Mouse (Mus musculus) heart, adult 9 months (tissue): ENCODE measurements around the gene Mepe.

Experiments
- DNase-seq, 2 experiments: peaks; one replicate each; pipeline ENCODE4 v3.0.0; 2022; ENCODE audit warnings: low spot score in 2 of 2

The Mepe gene

DNA sequence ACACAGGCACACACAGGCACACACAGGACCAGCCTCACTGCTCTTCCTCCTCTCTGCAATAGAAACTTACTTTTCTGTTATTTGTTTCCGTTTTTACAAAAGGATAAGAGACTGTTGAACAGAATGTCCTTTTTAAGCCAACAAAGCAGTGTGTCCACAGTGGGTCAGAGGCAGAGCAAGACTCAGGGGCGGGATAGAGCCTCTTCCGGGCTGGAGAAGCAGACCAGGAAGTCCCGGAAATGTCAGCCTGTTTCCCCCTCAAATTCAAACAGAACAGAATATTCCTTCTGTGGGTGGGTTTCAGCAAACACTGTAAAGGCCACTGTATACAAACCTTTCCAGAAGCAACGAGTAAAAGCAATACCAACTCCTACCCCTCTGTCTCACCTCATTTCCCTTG lies 26.7 kb downstream of the Mepe start:
- no peak for DNase-seq

DNA sequence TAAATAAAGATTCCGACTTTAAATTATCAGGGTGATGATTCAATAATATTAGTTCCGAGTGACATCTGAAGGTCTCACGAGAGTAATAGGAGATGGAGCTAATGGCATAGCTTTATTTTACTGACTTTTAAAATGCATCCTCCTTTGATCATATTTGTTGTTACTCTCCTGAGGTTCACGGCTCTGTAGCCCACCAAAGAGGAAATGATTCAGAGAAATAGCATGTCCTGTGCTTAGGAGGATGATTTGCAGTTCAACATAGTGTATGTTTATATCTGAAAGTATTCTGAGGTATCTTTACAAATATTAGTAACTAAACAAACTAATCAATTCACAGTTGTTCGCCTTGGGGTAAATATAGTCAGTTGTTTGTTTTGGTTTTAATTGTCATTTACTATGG lies 32.4 kb downstream of the Mepe start:
- no peak for DNase-seq

DNA sequence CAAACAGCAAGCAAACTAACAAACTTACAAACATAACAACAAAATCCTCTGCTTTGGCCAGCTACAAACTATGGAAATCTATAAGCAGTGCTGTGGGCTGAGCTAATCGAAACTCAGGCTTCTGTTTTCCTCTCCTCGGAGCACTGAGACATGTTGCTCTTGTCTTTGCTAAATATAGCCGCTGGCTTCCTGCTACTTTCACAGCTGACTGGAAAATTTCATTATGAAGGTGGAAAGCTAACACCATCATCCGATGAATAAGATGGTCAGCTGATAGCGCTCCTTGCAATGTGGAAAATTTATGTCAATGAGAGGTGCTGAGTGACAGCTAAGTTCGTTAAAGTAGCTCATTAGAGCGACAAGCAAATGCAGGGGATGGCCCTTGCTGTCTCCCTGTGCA lies 33.5 kb downstream of the Mepe start:
- DNase-seq = peak in 1 of 2 experiments; percentile 11

DNA sequence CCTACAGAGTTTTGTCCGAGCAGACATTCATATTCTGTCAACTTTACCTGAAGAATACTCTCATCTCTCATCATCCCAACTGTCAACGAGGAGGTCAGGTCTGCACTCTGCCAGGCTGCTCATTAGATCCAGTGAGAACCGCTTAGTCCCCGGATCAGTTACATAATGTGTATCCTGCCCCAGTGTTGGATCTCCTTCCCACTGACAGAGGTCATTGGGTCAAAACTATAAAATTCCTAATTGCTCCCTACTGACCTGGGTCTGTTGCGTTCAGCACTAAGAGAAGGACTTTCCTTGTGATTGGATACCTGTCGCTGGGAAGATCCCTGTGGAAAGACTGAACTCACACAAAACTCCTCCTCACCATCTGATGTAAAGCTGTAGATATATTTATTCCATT lies 34.1 kb downstream of the Mepe start:
- no peak for DNase-seq

DNA sequence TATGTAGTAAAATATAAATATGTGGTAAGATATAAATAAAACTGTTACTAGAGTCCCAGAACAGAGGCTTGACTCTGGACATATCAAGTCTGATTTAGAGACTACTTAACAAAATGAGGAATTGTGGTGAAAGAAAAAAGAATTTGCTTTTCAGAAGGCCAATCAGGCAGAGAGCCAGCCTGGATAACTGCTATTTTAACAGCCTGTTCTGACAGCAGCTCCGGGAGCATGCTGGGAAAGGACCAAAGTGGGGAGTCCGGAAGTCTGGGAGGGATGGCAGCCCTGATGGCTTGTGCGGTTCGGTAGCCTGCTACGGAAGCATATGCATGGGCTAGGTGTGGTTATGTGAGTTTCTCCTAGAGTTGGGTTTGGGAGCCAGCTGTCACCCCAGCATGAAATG lies 45.5 kb downstream of the Mepe start:
- DNase-seq = no peak

DNA sequence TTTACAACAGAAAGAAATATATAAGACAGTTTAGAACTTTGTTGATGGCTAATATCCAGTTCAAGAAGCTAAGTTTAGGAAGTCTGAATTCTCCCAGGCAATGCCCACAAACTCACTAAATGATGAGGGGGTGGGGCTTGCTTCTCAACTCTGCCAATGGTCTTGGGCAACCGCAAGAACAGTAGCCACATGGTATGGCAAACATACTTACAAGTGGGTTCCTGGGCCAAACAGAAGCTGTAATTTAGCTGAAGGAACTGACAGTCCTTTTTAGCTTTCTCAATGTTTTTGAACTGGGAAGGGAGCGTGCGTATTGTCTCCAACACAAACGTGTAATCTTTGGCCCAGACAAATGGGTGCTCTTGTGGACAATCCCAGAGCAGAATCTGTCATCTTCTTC lies 46.2 kb downstream of the Mepe start:
- no peak for DNase-seq

DNA sequence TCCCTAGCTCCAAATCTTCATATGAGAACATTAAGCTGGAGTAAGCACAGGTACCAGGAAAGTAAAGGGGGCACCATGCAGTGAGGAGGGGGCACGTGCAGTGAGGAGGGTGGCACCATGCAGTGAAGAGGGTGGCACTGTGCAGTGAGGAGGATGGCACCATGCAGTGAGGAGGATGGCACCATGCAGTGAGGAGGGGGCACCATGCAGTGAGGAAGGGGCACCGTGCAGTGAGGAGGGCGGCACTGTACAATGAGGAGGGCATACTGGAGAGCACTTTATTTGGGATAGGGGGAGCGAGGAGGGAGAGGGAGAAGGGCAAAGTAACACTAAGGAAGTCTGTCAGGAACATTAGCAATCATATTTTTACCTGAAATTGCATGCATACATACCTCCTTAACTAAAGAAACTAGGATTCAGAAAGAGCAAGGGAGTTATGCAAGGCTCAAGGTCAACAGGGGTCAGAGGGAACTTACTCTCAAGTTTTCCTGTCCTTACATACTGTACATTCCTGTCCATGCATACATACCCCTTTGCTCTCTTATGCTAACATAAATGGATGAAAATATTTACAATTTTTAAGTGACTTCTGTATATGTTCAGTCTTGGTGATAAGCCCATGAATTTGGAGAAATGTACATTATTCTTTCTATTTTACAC lies 48.6 kb downstream of the Mepe start:
- DNase-seq = no peak

DNA sequence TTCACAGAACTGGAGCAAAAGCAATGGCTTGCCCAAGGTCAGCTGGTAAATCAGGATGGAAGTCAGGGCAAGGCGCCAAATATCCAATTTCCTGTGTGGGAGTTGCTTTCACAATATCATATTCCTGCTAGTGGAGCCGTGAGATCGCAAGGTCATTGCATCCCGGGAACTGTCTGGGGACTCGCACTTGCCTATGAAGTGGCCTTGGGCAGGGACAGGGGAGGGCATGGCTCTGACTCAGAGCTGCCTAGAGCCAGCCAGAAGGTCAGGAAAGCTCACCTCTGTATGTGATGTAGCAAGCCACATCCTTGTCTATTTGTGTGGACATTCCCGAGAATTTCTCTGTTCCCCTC lies 49.2 kb downstream of the Mepe start:
- DNase-seq = peak; percentile 29 to 51

DNA sequence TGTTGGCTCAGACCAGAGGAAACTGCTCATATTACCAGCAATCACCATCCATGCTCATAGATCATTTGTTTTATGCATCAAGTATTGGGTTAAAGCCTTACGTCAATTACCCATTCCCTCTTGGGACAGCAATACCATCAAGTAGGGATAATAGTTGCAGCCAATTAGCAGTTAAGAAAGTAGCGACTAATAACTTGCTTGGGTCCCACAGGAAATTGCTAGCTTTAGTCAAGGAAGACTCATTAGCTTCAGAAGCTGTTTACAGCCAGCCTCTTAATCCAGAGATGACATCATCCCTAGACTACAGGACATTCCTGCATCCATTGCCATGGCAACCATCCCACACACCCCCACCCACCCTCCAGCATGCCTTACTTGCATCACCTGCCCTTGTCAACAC lies 50.0 kb downstream of the Mepe start:
- no peak for DNase-seq

DNA sequence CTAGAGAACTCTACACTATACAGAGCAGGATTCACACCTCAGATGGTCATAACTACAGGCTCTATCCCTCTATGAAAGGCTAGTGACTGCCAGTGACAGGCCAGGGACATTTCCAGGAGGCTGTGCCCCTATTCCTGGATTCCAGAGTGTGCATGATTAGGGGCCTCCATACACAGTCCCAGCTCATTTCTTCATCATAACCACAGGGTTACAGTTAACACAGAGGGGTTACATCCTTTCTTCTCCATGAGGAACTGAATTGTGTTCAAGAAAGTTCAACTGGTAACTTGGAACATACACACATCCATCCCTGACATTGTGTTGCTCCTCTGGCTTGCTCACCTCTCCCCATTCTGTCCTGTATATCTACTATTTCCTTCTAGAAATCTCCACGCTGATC lies 51.8 kb downstream of the Mepe start:
- DNase-seq = no peak

DNA sequence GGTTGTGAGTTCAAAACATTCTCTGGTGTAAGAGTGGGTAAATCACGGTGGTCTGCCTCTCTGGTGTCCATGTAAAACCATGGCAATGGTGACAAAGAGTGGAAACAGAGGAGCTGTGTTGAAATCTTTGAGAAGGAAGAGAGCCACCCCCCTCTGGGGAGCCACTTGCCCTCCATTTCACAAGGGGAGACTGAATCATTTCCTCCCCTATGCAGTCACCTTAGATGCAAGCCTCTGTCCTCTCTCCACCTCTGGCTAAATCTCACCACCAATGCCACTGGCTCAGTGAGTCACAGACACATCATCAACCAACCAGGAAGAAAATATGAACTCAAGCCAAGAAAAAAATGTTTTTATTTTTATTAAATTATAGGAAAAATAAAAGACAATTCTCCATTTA lies 55.4 kb downstream of the Mepe start:
- no peak for DNase-seq

DNA sequence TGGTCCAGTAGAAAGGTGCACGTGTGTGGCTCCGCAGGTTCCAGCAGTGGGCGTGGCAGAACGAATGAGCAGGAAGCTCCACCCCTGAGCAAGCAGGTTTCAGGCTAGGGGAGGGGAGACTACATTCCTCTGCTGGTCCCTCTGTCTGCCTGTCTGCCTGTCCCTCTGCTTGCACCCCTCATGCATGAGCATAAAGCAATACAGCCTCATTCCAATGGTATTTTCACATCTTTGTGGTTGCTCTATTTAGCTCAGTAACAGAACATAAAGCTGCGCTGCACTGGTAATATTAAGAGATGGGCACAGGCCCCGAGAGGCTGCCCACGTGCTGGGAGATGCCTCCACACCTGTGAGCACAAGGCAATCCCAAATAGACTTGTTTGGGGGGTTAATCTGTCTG lies 56.5 kb downstream of the Mepe start:
- no peak for DNase-seq

DNA sequence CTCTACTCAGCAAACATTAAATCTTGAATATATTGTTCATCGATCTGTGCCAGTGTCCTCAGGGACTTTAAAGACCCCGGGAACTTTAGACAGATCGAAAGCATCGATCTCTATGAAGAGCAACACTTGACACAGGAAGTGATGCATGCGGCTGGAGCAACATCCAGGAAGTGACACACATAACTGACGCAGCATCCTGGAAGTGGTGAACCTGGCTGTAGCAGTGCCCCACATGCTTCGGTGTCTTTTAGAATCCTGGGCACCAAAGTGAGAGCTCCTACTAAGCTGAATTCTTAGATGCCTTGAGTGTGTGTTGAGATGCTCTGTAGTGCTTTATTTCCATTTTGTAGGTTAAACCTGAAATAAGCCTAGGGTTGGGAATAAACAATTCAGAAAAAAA lies 59.4 kb downstream of the Mepe start:
- no peak for DNase-seq

DNA sequence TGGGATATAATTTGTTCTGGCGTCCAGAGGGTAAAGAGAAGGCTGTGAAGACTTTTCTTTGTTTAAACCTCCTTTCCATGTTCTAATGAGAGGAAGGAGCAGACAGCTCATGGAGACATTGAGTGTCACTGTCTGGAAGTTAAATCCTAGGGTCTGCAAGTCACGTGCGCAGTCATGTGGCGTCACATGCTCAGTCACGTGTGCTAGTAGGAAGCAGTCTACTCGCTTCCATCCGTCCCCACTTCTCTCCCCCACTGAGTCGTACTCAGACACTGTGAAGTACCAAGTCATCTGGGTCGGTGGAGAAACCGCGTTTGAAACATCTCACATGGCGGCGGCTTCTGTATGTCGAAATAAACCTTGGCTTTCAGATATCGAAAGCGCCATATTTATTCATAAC lies 60.4 kb downstream of the Mepe start:
- no peak for DNase-seq

DNA sequence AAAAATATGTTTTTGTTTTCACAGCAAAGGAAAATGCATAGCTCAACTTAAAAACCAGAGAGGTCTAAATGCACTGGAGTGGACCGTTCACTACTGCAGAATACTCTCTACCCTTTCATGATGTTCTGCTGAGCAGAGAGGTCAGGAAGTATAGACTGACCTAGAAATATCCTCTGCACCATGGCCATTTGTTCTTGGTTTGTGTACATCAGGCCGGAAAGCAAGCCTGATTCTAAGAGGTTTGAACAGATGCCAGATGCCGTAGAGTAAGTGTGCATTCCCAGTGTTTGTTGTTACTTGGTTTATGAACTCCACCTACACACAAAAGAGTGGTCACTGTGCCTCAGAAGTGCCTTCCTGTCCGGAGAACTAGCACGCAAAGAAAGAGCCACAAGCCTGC lies 61.8 kb downstream of the Mepe start:
- DNase-seq = no peak
